25 mouse cellular contexts compared by ENCODE assay signal in genomic region chr6:4563477-4563876, GRCm38 (mm10).
"Had no signal": no experiment of that assay in that cellular context is flagged by ENCODE, and none has a peak within 500 bp of the region (broad histone marks: within the 10 kb centered on the region; RNA-seq: fewer than 3 reads in every experiment).

No protein-coding gene starts in this region.

- H3K4me2 ChIP-seq: heart, embryonic 11.5 days; heart, embryonic 13.5 days; heart, embryonic 15.5 days; hindbrain, embryonic 13.5 days; hindbrain, embryonic 15.5 days; limb, embryonic 13.5 days; liver, embryonic 11.5 days; liver, embryonic 13.5 days; liver, embryonic 15.5 days had no signal

- H3K36me3 ChIP-seq: heart, embryonic 13.5 days; heart, embryonic 15.5 days; hindbrain, embryonic 13.5 days; hindbrain, embryonic 15.5 days; limb, embryonic 13.5 days; liver, embryonic 13.5 days; liver, embryonic 15.5 days had no signal

- H3K9ac ChIP-seq: heart, embryonic 13.5 days; heart, embryonic 15.5 days; hindbrain, embryonic 13.5 days; hindbrain, embryonic 15.5 days; limb, embryonic 13.5 days; liver, embryonic 13.5 days; liver, embryonic 15.5 days had no signal

- H3K27me3 ChIP-seq: heart, embryonic 13.5 days; heart, embryonic 15.5 days; hindbrain, embryonic 15.5 days; limb, embryonic 13.5 days; liver, embryonic 13.5 days; liver, embryonic 15.5 days had no signal

- H3K4me3 ChIP-seq: heart, adult 2 months; heart, embryonic 13.5 days; heart, embryonic 15.5 days; hindbrain, embryonic 13.5 days; hindbrain, embryonic 15.5 days; layer of hippocampus, adult 2 months; left cerebral cortex, adult 2 months; limb, embryonic 13.5 days; liver, embryonic 13.5 days; liver, embryonic 15.5 days had no signal

- H3K4me1 ChIP-seq: liver, embryonic 13.5 days; liver, embryonic 15.5 days had no signal

- ATAC-seq: hindbrain, postnatal 0 days; intestine, embryonic 16.5 days had no signal

- H3K9me3 ChIP-seq: heart, embryonic 13.5 days; heart, embryonic 15.5 days; hindbrain, embryonic 13.5 days; hindbrain, embryonic 15.5 days; limb, embryonic 13.5 days; liver, embryonic 13.5 days; liver, embryonic 15.5 days had no signal

- H3K27ac ChIP-seq: heart, adult 2 months; heart, embryonic 13.5 days; heart, embryonic 15.5 days; hindbrain, embryonic 13.5 days; hindbrain, embryonic 15.5 days; hindbrain, postnatal 0 days; layer of hippocampus, adult 2 months; left cerebral cortex, adult 2 months; limb, embryonic 13.5 days; liver, embryonic 13.5 days; liver, embryonic 15.5 days had no signal

- DNase-seq: gastrocnemius, postnatal 14 days; gastrocnemius, postnatal 36 days; heart, adult 11 months; heart, adult 2 months; heart, postnatal 14 days; heart, postnatal 36 days; kidney, adult 11 months; kidney, adult 8-10 months; kidney, postnatal 10 days; kidney, postnatal 25 days; kidney, postnatal 4 days; liver; liver, embryonic 13.5 days had no signal
